Mouse (Mus musculus) kidney, postnatal 0 days (tissue): ENCODE measurements at regions not wholly inside any gene's neighbourhood (a gene's known extent, or its start where the extent isn't known, plus 50 kb on each side); places are given as distances from the start of the nearest gene placed in this dataset.

Source experiments
- ATAC-seq: fragments of 200-750 bp; cut with Nextera tagmentation; replicated peaks from 2 replicates; pipeline ENCODE4 v1.8.0; 2017; ENCODE audit warnings: low read depth, moderate number of reproducible peaks, moderate TSS enrichment, moderate library complexity; ENCODE audit not compliant: low FRiP score
- DNase-seq: peaks from one replicate; pipeline ENCODE4 v3.0.0-alpha.2; 2016; ENCODE audit warnings: low spot score
- H3K27ac ChIP-seq: fragments of 300-500 bp; sonication (generic); 2 replicates; pipeline ENCODE4 v1.5.1; 2014; ENCODE audit warnings: mild to moderate bottlenecking
- H3K27me3 ChIP-seq: fragments of 300-500 bp; sonication (generic); 2 replicates; pipeline ENCODE4 v1.6.1; 2014; ENCODE audit warnings: low read length, mixed read lengths; ENCODE audit not compliant: insufficient read depth
- H3K36me3 ChIP-seq: fragments of 300-500 bp; sonication (generic); 2 replicates; pipeline ENCODE4 v1.6.1; 2014; ENCODE audit warnings: low read length, mixed read lengths; ENCODE audit not compliant: insufficient read depth
- H3K4me1 ChIP-seq: fragments of 300-500 bp; sonication (generic); replicated peaks from 2 replicates; pipeline ENCODE4 v1.6.1; 2014; ENCODE audit warnings: antibody characterized with exemption, low read length, mixed read lengths; ENCODE audit not compliant: insufficient read depth
- H3K4me2 ChIP-seq: fragments of 300-500 bp; sonication (generic); 2 replicates; pipeline ENCODE4 v1.6.1; 2014; ENCODE audit warnings: mild to moderate bottlenecking, low read length, moderate library complexity, mixed read lengths
- H3K4me3 ChIP-seq: fragments of 300-500 bp; sonication (generic); replicated peaks from 2 replicates; pipeline ENCODE4 v1.5.1; 2014; ENCODE audit warnings: low read depth, low read length
- H3K9ac ChIP-seq: fragments of 300-500 bp; sonication (generic); 2 replicates; pipeline ENCODE4 v1.6.1; 2014; ENCODE audit warnings: low read depth, low read length
- H3K9me3 ChIP-seq: fragments of 300-500 bp; sonication (generic); replicated peaks from 2 replicates; pipeline ENCODE4 v1.6.1; 2016; ENCODE audit warnings: low read length, inconsistent platforms, mixed read lengths
- CTCF ChIP-seq: IDR thresholded peaks from 2 replicates; pipeline ENCODE4 v1.5.1; 2016; ENCODE audit warnings: antibody characterized with exemption, low read depth, mild to moderate bottlenecking, moderate library complexity
- WGBS: fragments of 180-500 bp; shearing (Covaris S2); extraction: QIAGEN DNeasy Blood & Tissue Kit; methylation state at CpG from one replicate; pipeline ENCODE4 v1.1.7; 2014; 5-methylcytosine and 5-hydroxymethylcytosine counted together

GRCm38 (mm10) chr9:14204817-14205216 lies 70.0 kb upstream of the Sesn3 start:
- Histone ChIP-seq H3K27ac (no peak overlapping the region), H3K36me3 (no peaks in the 10 kb centered on the region), H3K4me2 (no peak overlapping the region), H3K4me3 (no peak overlapping the region), H3K9me3 (no peaks in the 10 kb centered on the region), H3K27me3 (no peaks in the 10 kb centered on the region), H3K4me1 (no peaks in the 10 kb centered on the region; the same call in 1 of the 2 replicates), H3K9ac (no peak overlapping the region)
- DNase-seq (no peak), ATAC-seq (no peak)
- WGBS = 83% methylated on average over 1 of the region's 1 CpGs
- no peak for TF ChIP-seq CTCF

GRCm38 (mm10) chr9:14206838-14207560 lies 67.9 kb upstream of the Sesn3 start:
- Histone ChIP-seq H3K4me2 (no peak overlapping the region), H3K9ac (no peak overlapping the region), H3K27me3 (no peaks in the 10 kb centered on the region), H3K9me3 (no peaks in the 10 kb centered on the region), H3K36me3 (no peaks in the 10 kb centered on the region), H3K4me3 (no peak overlapping the region), H3K27ac (no peak overlapping the region), H3K4me1 (no peaks in the 10 kb centered on the region; the same call in 1 of the 2 replicates)
- TF ChIP-seq CTCF = no peak
- 76% methylated on average over 16 of the region's 16 CpGs for WGBS
- peak; percentile 33 for DNase-seq
- no peak for ATAC-seq

GRCm38 (mm10) chr9:14207561-14207936 lies 67.3 kb upstream of the Sesn3 start:
- Histone ChIP-seq H3K4me1 (no peaks in the 10 kb centered on the region; the same call in 1 of the 2 replicates), H3K36me3 (no peaks in the 10 kb centered on the region), H3K9ac (no peak overlapping the region), H3K4me3 (no peak overlapping the region), H3K27me3 (no peaks in the 10 kb centered on the region), H3K9me3 (no peaks in the 10 kb centered on the region), H3K4me2 (no peak overlapping the region), H3K27ac (no peak overlapping the region)
- TF ChIP-seq CTCF = no peak
- DNase-seq (no peak), ATAC-seq (no peak)
- 49% methylated on average over 3 of the region's 3 CpGs for WGBS

GRCm38 (mm10) chr9:14213283-14213682 lies 61.6 kb upstream of the Sesn3 start:
- DNase-seq = peak; percentile 29
- no peak overlapping the region for H3K27ac ChIP-seq
- WGBS = 33% methylated on average over 2 of the region's 2 CpGs
- no peak overlapping the region for H3K9ac ChIP-seq
- peak; percentile 40; the same call in 1 of the 2 replicates for ATAC-seq
- H3K27me3 ChIP-seq = no peaks in the 10 kb centered on the region
- H3K4me3 ChIP-seq = no peak overlapping the region
- H3K36me3 ChIP-seq = no peaks in the 10 kb centered on the region
- no peak overlapping the region for H3K4me2 ChIP-seq
- no peak for TF ChIP-seq CTCF
- no peaks in the 10 kb centered on the region for H3K4me1 ChIP-seq
- H3K9me3 ChIP-seq = no peaks in the 10 kb centered on the region

GRCm38 (mm10) chr9:14215171-14215782 lies 59.6 kb upstream of the Sesn3 start:
- Histone ChIP-seq H3K4me3 (no peak overlapping the region), H3K36me3 (no peaks in the 10 kb centered on the region), H3K9me3 (no peaks in the 10 kb centered on the region), H3K4me2 (no peak overlapping the region), H3K4me1 (no peaks in the 10 kb centered on the region), H3K9ac (no peak overlapping the region), H3K27me3 (no peaks in the 10 kb centered on the region), H3K27ac (no peak overlapping the region)
- WGBS = 64% methylated on average over 5 of the region's 5 CpGs
- no peak for ATAC-seq
- no peak for TF ChIP-seq CTCF
- peak; percentile 21 for DNase-seq

GRCm38 (mm10) chr9:14215961-14216360 lies 58.9 kb upstream of the Sesn3 start:
- WGBS = 86% methylated on average over 5 of the region's 5 CpGs

More at GRCm38 (mm10) chr9:14215961-14216360, 58.9 kb upstream of the Sesn3 start:
- Histone ChIP-seq H3K9ac (no peak overlapping the region), H3K4me3 (no peak overlapping the region), H3K4me2 (no peak overlapping the region), H3K27me3 (no peaks in the 10 kb centered on the region), H3K36me3 (no peaks in the 10 kb centered on the region), H3K4me1 (no peaks in the 10 kb centered on the region), H3K9me3 (no peaks in the 10 kb centered on the region), H3K27ac (no peak overlapping the region)
- ATAC-seq (no peak), DNase-seq (no peak)
- no peak for TF ChIP-seq CTCF
